Mouse (Mus musculus): ENCODE results near the gene Kmt2e.
A peak's percentile ranks its signal among the peaks of the same experiment; 100 is the strongest.
"Not testable (repeated sequence)": the region's sequence is repeated elsewhere in the genome, so short reads cannot be mapped to it uniquely, and the experiment has no call there.

Kmt2e gene

DNA sequence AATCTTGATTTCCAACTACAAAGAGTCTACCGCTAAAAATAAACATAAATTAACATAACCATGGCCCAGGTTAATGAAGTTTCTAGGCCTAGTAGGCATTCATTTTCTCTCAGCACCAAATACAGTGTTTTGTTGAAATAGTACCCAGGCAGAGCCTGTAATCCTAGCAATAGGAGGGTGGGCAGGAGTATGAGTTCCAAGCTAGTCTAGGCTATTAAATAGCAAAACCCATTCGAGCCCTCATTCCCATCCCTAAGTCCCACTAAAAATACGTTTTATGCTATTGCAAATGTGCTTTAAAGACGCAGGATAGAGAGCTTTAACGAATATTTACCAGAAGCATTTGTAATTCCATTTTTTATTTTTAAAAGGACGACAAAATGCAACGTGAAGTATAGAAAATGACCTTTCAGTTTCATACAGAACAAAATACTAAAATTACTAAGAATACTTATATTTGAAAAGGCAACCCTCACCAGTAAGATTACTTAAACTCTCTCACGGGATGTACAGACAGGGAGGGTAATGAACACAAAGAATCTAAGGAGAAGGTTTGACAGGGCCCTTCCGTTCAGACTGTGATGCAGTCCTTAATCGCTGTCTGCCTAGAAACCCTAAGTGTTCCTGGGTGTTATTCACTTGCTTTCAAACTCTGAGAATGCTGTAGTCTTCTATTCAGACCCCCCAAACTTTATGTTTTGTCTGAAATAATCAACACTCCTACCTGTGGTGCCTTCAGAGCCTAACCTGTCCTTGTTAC lies 2.1 kb upstream of the Kmt2e start:
- no peak for DNase-seq (ENCODE audit: low read depth, low spot score)

DNA sequence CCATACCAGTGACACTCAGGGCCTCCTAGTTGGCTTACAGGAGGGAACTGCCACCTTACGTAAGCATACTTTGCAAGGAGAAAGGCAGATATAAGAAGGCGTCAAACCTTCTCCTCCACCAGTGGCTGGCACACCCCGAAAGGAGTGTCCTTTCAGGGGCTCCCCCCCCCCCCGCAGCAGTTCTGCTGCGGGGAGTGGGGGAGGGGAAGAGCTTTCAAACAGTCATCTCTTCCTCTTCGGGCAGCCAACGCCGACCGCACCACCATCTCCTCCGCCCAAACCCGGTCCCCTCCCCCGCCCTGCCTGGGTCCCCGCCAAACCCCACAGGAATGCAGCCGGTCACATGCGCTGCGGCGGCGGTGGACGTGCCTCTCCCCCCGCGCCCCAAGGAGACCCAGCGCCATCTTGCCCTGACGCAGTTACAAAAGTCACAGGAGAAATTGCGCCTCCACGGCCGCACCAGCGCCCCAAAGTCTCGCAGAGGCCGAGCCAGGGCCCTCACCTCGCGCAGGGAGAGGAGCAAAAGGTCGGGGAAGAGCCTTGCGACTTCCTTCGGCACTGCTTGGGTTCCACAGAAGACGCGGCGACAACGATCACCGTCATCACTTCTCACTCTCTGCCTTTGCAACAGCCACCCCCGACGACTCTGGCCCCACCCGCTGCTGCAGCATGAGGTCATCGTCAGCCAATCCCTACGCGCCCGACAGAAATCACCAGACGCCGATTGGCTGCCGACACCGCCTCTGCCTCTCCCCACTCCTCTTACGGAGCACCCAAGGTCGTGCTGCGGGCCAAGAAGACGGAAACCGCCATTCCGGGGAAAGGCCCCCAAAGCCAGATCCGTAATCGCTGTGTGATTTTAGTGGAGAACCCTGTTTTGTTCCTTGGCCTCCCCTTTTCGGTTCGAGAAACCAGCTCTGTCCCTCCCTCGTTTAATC lies 1.3 kb upstream of the Kmt2e start:
- peak; percentile 99 for DNase-seq (ENCODE audit: low read depth, low spot score)

DNA sequence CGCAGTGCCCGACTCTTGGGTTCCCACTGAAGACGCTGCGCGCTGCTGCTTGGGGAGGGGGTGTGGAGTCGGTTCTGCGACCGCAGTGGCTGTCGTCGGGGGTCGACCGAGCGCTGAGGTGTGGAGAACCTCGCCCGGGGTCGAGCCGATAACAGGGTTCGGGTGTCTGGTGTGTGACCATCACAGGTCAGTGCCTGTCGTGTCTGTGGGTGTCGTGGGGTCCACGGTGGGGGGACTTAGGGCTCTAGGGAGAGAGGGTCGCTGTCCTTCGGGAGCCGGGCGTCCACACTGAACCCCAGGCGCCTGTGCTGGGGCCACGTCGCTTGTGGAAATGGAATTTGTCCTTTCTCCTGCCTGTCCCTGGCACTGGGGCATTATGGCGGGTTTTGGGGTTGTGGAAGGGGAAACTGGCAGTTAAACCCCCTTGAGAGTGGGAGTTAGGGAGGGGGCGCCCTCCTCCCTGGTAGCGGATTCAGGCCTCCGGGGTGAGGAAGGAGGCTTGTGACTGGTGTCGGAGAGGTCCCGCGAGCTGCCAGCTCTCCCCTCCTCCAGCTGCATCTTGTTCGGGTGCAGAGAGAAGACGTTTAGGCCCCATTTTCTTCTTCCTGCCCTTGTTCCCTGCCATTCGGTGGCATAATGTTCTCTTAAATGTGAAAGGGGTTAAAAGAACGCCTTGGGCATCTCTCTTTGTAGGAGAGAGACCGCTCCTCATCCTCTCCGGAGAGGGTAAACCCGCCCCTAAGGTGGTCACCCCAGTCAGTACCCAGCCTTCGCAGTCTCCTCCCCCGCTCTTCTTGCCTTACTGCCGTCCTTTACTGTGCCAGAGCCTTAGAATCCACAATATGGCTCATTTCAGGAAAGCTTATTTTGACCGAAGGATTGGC lies 599 bp downstream of the Kmt2e start:
- no peak for DNase-seq (ENCODE audit: low read depth, low spot score)

DNA sequence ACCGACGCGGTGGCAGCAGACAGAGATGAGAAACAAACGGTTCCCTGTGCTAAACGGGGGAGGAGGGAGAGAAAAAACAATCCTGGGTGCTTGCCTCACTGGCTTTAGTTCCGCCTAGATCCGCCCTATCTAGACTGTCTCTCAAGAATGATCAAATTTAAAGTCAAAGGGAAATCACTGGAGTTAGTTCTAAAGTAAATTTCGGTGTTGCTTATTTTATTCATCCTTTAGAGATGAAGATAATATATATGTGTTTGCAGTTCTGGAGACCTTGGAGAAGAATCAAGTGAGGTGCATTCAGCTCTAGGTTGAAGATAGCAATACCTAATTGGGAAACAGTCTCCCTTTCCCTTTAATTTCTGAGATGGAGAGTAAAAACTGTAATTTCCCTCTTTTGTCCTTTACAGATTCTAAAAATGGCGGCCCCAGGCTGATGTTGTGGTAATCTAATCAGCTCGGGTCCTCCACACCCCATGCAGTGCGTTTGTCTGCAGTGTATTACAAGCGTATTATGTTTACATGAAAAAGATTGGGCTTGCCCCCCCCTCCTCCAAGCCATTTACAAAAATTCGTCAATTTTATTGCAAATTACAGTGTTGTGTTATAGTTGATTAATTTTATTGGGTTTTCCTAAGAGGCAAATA lies 1.4 kb downstream of the Kmt2e start:
- no peak for DNase-seq (ENCODE audit: low read depth, low spot score)

DNA sequence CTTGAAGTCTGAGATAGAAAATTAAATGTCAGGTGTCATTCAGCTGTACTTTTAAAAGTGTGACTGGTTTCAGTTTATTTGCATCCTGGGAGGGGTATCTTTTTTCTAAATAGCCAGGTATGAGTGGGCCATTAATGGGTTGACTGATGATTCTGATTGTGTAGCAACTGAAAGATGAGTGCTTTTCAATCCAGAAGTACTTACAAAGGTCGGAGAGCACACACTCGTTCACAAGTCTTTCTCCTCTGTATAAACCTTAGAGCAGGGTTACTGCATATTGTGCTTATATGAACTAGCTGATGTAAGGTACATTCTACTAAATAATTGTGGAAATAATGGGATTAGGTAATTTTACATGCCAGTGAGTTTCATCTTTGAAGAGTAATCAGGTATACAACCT lies 2.5 kb downstream of the Kmt2e start:
- DNase-seq (ENCODE audit: low read depth, low spot score) = no peak

DNA sequence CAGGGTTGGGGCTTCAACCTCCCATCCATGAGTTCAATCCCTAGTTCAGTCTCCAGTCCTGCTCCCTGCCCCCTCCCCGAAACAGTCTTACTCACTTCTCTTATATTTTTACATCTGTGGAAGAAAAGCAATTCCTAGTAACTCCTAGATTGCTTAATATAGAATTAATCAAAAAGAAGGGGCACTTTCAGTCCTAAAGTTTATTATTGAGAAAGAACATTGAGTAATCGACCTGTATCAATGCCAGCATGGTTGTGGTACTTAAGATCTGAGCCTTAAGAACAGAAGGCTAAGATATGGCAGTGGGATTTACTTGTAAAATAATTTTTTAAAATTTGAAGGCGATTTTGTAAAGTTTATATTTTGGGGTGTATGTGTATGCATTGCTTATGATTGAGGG lies 5.6 kb downstream of the Kmt2e start:
- DNase-seq (ENCODE audit: low read depth, low spot score) = no peak

DNA sequence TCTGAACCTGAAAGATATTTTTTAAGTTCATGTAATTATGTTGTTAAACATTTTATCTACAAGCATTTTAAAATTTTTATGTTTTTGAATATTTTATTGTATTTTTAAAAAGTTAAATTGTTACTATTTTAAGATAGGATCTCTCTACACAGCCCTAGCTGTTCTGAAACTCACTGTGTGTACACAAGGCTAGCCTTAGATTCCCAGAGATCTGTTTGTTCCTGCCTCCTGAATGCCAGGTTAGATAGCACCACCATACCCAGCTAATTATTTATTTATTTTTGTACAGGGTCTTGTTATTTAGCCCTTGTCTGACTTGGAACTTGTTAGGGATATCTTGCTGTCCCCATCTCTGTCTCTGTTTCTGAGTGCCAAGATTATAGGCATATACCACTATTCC lies 6.3 kb downstream of the Kmt2e start:
- no peak for DNase-seq (ENCODE audit: low read depth, low spot score)

DNA sequence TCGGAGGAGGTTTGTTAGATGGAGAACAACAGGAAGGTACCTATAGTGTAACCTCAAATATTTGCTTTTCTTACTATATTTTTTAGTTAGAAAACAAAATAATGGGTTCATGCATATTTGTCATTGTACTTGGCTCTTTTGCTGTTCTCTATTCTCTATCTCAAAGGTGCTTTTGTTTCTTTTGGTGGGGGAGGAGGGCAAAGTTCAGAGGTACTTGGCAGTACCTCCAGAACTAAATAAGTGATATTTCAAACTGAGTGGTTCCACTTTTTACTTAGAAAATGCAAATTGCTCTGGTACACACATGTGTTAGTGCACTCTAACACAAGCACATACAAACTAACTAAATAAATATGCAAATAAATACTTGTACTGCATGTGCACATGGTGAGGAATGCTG lies 7.7 kb downstream of the Kmt2e start:
- no peak for DNase-seq (ENCODE audit: low read depth, low spot score)

DNA sequence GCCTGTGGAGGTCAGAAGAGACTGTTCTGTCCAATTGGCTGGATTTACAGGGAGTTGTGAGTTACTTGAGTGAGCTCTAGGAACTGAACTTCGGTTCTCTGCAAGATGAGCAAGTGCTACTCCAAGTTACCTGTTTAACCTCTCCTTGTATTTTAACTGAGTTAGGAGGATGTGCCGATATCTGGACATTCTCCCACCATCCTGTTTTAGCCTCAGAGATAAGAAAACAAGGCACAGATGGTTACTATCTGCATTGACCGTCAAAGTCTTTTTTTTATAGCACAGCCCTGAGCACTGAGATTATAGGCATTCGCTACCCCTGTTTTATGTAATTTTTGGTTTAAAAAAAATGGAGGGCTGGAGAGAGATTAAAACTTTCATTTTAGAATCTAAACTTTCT lies 10.2 kb downstream of the Kmt2e start:
- DNase-seq (ENCODE audit: low read depth, low spot score) = no peak

DNA sequence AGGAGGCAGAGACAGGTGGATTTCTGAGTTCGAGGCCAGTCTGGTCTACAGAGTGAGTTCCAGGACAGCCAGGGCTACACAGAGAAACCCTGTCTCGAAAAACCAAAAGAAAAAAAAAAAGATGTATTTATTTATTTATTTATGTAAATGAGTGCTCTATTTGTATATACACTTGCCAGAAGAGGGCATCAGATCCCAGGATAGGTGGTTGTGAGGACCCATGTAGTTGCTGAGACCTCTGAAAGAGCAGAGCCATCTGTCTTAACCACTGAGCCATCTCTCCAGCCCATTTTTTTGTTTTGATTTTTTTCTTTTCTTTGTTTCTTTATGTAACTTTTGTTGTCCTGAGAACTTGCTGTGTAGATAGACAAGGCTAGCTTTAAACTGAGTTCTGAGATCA lies 19.3 kb downstream of the Kmt2e start:
- DNase-seq (ENCODE audit: low read depth, low spot score) = not testable (repeated sequence)

DNA sequence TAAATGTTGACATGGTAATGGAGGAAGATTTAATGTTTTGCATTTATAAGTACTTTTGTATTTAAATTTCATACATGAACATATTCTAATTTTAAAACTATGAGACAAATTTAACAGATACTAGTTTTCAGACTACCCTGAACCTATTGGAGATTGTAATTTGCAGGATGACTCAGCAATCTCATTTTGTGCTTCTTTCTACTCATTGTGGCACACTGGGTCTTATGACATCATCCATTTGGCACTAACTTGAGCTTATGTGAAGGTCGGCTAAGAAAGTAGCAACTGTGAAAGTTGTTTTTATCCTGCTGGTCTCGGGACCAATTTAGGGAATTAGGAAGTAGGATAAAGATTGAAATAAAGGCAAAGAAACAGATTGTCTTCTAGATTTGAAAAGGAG lies 27.4 kb downstream of the Kmt2e start:
- peak; percentile 43 for DNase-seq (ENCODE audit: low read depth, low spot score)

DNA sequence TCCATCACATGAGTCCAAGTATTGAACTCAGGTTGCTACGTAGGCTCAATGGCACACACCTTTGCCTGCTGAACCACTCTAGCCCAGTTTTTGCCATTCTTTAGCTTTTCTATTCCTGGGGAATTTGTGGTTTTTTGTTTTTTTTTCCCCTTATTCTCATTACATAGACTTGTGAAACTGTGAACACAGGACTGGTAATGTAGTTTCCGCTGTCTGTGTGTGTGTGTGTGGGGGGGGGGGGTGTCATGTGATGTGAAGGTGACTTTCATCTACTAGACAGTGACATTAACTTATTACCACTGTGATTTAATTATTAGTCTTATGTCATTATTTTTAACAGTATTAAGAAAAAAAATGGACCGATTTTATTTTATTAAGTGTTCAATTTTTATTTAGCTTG lies 30.0 kb downstream of the Kmt2e start:
- DNase-seq (ENCODE audit: low read depth, low spot score) = no peak

DNA sequence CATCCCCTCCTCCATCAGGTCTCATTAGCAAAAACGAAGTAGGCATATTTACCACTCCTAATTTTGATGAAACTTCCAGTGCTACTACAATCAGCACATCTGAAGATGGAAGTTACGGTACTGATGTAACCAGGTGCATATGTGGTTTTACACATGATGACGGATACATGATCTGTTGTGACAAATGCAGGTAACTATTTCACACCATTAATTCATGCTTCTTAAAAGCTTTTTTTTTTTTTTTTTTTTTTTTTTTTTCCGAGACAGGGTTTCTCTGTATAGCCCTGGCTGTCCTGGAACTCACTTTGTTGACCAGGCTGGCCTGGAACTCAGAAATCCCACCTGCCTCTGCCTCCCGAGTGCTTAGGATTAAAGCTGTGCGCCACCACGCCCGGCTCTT lies 30.5 kb downstream of the Kmt2e start:
- DNase-seq (ENCODE audit: low read depth, low spot score) = no peak

DNA sequence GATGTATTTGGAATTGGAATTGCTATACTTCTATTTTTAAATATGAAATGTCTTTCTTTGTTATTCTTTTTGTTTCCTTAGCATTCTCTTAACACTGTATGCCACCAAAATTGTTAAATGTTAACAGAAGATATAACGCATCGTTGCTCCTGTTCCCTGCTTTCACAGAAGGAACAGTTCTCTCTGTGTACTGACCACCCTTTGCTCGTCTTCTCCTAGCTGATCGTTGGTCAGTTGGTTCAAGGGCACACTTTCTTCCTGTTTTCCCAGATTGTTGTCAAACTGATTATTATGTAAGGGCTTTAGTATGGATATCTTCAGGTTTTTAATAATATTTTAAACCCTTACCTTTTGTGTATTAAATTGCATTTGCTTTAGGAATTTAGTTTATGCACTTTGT lies 32.3 kb downstream of the Kmt2e start:
- DNase-seq (ENCODE audit: low read depth, low spot score) = no peak

DNA sequence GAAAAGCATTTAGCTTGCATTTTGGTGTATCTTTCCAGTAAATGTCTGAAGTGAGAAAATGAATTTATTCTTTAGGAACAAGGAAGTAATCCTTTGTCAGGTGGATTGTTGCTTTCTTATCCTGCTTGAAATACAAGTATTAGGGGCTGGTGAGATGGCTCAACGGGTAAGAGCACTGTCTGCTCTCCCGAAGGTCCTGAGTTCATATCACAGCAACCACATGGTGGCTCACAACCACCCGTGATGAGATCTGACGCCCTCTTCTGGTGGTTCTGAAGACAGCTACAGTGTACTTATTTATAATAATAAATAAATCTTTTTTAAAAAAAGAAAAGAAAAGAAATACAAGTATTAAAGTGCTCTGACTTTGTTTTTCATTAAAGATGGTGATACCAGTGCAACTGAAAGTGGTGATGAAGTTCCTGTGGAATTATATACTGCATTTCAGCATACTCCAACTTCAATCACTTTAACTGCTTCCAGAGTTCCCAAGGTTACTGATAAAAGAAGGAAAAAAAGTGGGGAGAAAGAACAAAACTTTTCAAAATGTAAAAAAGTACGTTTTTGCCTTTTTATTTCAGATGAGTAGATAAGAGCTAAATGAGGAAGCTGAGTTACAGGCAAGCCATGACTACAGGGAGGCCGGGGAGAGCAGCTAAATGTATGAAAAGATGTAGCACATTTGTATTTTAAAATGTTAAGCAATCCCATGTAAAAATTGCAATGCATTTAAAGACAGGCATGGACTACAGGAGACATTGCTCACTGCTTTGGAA lies 39.0 kb downstream of the Kmt2e start:
- no peak for DNase-seq (ENCODE audit: low read depth, low spot score)

DNA sequence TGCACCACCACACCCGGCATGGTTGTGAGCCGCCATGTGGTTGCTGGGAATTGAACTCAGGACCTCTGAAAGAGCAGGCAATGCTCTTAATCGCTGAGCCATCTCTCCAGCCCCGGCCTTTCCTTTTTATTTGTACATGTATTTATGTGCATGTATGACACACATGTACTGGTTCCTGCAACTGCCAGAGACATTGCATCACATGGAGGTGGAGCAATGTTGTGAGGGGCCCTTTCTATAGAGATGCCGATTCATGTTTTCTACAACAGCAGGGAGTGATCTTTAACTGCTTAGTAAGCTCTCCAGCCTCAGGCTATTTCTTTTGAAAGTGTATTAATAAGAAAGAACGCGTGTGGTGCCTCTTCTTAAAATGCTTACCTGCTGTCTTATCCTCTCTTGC lies 49.6 kb downstream of the Kmt2e start:
- no peak for DNase-seq (ENCODE audit: low read depth, low spot score)

DNA sequence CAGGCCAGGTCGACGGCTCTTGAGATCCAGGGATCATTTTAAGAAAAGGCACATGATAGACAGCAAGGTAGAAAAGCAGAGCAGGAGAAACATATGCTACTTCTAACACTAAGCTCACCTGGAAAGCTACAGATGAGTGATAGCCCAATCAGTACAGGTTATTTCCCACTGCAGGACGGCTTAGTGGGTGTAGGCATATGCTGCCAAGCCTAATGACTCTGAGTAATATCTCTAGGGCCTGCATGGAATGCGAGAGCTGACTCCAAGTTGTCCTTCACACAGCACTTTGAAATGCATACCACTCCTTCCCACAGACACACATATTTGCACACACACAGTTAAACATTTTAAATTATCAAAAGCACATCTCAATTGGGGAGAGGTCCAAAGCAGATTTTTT lies 55.0 kb downstream of the Kmt2e start:
- DNase-seq (ENCODE audit: low read depth, low spot score) = no peak

DNA sequence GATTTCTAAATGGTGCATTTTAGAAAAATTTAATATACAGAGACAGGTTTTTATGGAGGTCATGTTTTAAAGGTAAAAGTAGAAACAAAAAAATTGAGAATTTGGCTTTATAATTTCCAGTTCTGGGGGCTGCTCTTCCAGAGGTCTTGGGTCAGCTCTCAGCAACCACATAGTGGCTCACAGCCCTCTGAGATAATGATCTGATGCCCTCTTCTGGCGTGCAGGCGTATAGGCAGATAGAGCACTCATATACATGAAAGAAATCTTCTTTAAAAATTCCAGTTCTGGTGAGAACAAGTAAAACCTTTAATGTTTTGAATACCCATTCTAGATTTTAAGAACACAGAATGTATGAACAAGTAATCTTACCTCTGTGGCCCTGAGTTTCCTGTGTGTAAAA lies 56.6 kb downstream of the Kmt2e start:
- DNase-seq (ENCODE audit: low read depth, low spot score) = no peak

DNA sequence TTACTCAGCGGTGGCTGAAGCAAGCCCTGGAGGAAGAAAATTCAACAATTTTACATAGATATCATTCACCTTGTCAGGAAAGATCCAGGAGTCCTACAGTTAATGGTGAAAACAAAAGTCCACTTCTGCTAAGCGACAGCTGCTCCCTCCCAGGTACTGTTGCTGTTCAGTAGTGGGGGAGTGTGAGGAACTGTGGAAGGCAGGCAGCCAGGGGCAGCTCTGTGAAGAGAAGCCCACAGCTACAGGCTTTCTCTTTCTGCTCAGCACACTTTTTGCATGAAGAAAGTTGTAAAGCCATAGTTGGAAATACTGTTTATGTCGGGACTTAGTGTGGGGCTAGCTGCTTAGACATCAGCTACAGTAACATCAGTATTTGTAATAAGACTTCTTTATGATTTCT lies 62.2 kb downstream of the Kmt2e start:
- DNase-seq (ENCODE audit: low read depth, low spot score) = no peak

DNA sequence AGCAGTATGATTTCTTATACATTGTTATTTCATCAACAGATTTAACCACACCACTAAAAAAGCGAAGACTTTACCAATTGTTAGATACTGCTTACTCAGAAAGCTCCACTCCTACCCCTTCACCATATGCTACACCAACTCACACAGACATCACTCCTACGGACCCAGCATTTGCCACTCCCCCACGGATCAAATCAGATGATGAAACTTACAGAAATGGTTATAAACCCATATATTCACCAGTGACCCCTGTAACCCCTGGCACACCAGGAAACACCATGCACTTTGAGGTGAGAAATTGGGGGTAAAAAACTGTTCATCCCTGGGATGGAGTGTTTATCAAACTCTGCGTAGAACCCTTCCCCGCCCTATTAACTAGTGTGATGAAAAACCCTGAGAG lies 62.7 kb downstream of the Kmt2e start:
- no peak for DNase-seq (ENCODE audit: low read depth, low spot score)

DNA sequence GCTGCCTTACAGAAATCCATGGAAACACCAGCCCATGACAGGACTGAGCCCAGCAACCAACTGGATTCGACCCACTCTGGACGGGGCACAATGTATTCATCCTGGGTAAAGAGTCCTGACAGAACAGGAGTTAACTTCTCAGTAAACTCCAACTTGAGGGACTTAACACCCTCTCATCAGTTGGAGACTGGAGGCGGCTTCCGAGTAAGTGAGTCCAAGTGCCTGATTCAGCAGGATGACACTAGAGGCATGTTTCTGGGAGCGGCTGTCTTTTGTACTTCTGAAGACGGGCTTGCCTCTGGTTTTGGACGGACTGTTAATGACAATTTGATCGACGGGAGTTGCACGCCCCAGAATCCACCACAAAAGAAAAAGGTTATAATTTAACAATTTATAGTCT lies 63.7 kb downstream of the Kmt2e start:
- DNase-seq (ENCODE audit: low read depth, low spot score) = no peak
